Mouse (Mus musculus): Measurements from ENCODE around the gene Fndc5. TPM values are rescaled to one million over a fixed set of nuclear protein-coding genes. Genes with fewer than 3 reads are reported as not detected.

The Fndc5 gene
- polyA plus RNA-seq, 1 experiment from 2014 or later = 1.3 TPM

- Histone ChIP-seq H3K36me3 (ENCODE audit: control insufficient read depth, insufficient read depth, low read length) (no peaks in the 10 kb centered on the region), H3K9ac (ENCODE audit: low read length) (peak overlapping the region; percentile 32; the same call in 1 of the 2 replicates), H3K4me1 (ENCODE audit: control insufficient read depth, insufficient read depth, low read length) (peaks cover 26% of the 10 kb centered on the region), H3K9me3 (replicated peaks; ENCODE audit: control insufficient read depth, low read length) (no peaks in the 10 kb centered on the region), H3K4me3 (ENCODE audit: low read depth, low read length) (no peak overlapping the region), H3K27me3 (replicated peaks; ENCODE audit: control insufficient read depth, insufficient read depth, low read length) (no peaks in the 10 kb centered on the region), H3K4me2 (ENCODE audit: low read length) (peak overlapping the region; percentile 24; the same call in 1 of the 2 replicates), H3K27ac (ENCODE audit: low read depth, low read length) (no peak overlapping the region)
- peak; percentile 47 for ATAC-seq
- no peak for DNase-seq (ENCODE audit: low spot score)
- 5% methylated on average over 8 of the region's 8 CpGs for WGBS
These were observed 6.7 kb upstream of the Fndc5 start for GRCm38 (mm10) chr4:129130149-129130548.

GRCm38 (mm10) chr4:129130755-129131303 lies 6.0 kb upstream of the Fndc5 start:
- Histone ChIP-seq H3K9me3 (replicated peaks; ENCODE audit: control insufficient read depth, low read length) (no peaks in the 10 kb centered on the region), H3K9ac (ENCODE audit: low read length) (peak overlapping the region; percentile 32; the same call in 1 of the 2 replicates), H3K36me3 (ENCODE audit: control insufficient read depth, insufficient read depth, low read length) (no peaks in the 10 kb centered on the region), H3K27ac (ENCODE audit: low read depth, low read length) (no peak overlapping the region), H3K4me1 (ENCODE audit: control insufficient read depth, insufficient read depth, low read length) (peaks cover 19% of the 10 kb centered on the region; the same call in 1 of the 2 replicates), H3K27me3 (replicated peaks; ENCODE audit: control insufficient read depth, insufficient read depth, low read length) (peaks cover 6% of the 10 kb centered on the region), H3K4me3 (ENCODE audit: low read depth, low read length) (no peak overlapping the region), H3K4me2 (ENCODE audit: low read length) (peak overlapping the region; percentile 24)
- DNase-seq (ENCODE audit: low spot score) = no peak
- WGBS = 9% methylated on average over 16 of the region's 17 CpGs
- ATAC-seq = peak; percentile 24; the same call in 1 of the 2 replicates

- H3K27ac ChIP-seq (ENCODE audit: low read depth, low read length) = no peak overlapping the region
- 0 out of 2 replicates have a peak overlapping the region, but pooled peaks have one; percentile 14 for H3K4me2 ChIP-seq (ENCODE audit: low read length)
- peak; percentile 79 for DNase-seq (ENCODE audit: low spot score)
- peaks cover 28% of the 10 kb centered on the region for H3K27me3 ChIP-seq (replicated peaks; ENCODE audit: control insufficient read depth, insufficient read depth, low read length)
- no peaks in the 10 kb centered on the region for H3K36me3 ChIP-seq (ENCODE audit: control insufficient read depth, insufficient read depth, low read length)
- ATAC-seq = 0 out of 2 replicates have a peak, but pooled peaks have one; percentile 35
- H3K9me3 ChIP-seq (replicated peaks; ENCODE audit: control insufficient read depth, low read length) = no peaks in the 10 kb centered on the region
- H3K9ac ChIP-seq (ENCODE audit: low read length) = no peak overlapping the region
- no peak overlapping the region for H3K4me3 ChIP-seq (ENCODE audit: low read depth, low read length)
- WGBS = 12% methylated on average over 15 of the region's 15 CpGs
- H3K4me1 ChIP-seq (ENCODE audit: control insufficient read depth, insufficient read depth, low read length) = peaks cover 7% of the 10 kb centered on the region; the same call in 1 of the 2 replicates
These were observed 1.8 kb upstream of the Fndc5 start for GRCm38 (mm10) chr4:129134799-129135585.

- no peak overlapping the region for H3K9ac ChIP-seq (ENCODE audit: low read length)
- no peak overlapping the region for H3K4me3 ChIP-seq (ENCODE audit: low read depth, low read length)
- no peaks in the 10 kb centered on the region for H3K36me3 ChIP-seq (ENCODE audit: control insufficient read depth, insufficient read depth, low read length)
- ATAC-seq (no peak), DNase-seq (ENCODE audit: low spot score) (no peak)
- H3K4me1 ChIP-seq (ENCODE audit: control insufficient read depth, insufficient read depth, low read length) = peaks cover 4% of the 10 kb centered on the region; the same call in 1 of the 2 replicates
- no peaks in the 10 kb centered on the region for H3K9me3 ChIP-seq (replicated peaks; ENCODE audit: control insufficient read depth, low read length)
- no peak overlapping the region for H3K27ac ChIP-seq (ENCODE audit: low read depth, low read length)
- no peak overlapping the region for H3K4me2 ChIP-seq (ENCODE audit: low read length)
- WGBS = 63% methylated on average over 2 of the region's 2 CpGs
- peaks cover 28% of the 10 kb centered on the region for H3K27me3 ChIP-seq (replicated peaks; ENCODE audit: control insufficient read depth, insufficient read depth, low read length)
These were observed 1.2 kb upstream of the Fndc5 start for GRCm38 (mm10) chr4:129135637-129136036.

GRCm38 (mm10) chr4:129136189-129136578 lies 615 bp upstream of the Fndc5 start:
- peak; percentile 38; the same call in 1 of the 2 replicates for ATAC-seq
- peak overlapping the region; percentile 71 for H3K9ac ChIP-seq (ENCODE audit: low read length)
- no peaks in the 10 kb centered on the region for H3K9me3 ChIP-seq (replicated peaks; ENCODE audit: control insufficient read depth, low read length)
- H3K4me3 ChIP-seq (ENCODE audit: low read depth, low read length) = peak overlapping the region; percentile 49
- peaks cover 28% of the 10 kb centered on the region for H3K27me3 ChIP-seq (replicated peaks; ENCODE audit: control insufficient read depth, insufficient read depth, low read length)
- 31% methylated on average over 9 of the region's 9 CpGs for WGBS
- H3K4me1 ChIP-seq (ENCODE audit: control insufficient read depth, insufficient read depth, low read length) = peaks cover 4% of the 10 kb centered on the region; the same call in 1 of the 2 replicates
- peak overlapping the region; percentile 91 for H3K4me2 ChIP-seq (ENCODE audit: low read length)
- no peak overlapping the region for H3K27ac ChIP-seq (ENCODE audit: low read depth, low read length)
- no peaks in the 10 kb centered on the region for H3K36me3 ChIP-seq (ENCODE audit: control insufficient read depth, insufficient read depth, low read length)
- no peak for DNase-seq (ENCODE audit: low spot score)

GRCm38 (mm10) chr4:129137392-129138321 lies 858 bp downstream of the Fndc5 start:
- no peak for ATAC-seq
- peaks cover 4% of the 10 kb centered on the region; the same call in 1 of the 2 replicates for H3K4me1 ChIP-seq (ENCODE audit: control insufficient read depth, insufficient read depth, low read length)
- 38% methylated on average over 14 of the region's 14 CpGs for WGBS
- H3K9ac ChIP-seq (ENCODE audit: low read length) = peak overlapping the region; percentile 71; the same call in 1 of the 2 replicates
- DNase-seq (ENCODE audit: low spot score) = no peak
- peaks cover 28% of the 10 kb centered on the region for H3K27me3 ChIP-seq (replicated peaks; ENCODE audit: control insufficient read depth, insufficient read depth, low read length)
- no peaks in the 10 kb centered on the region for H3K36me3 ChIP-seq (ENCODE audit: control insufficient read depth, insufficient read depth, low read length)
- H3K27ac ChIP-seq (ENCODE audit: low read depth, low read length) = no peak overlapping the region
- no peaks in the 10 kb centered on the region for H3K9me3 ChIP-seq (replicated peaks; ENCODE audit: control insufficient read depth, low read length)
- H3K4me2 ChIP-seq (ENCODE audit: low read length) = peak overlapping the region; percentile 91
- peak overlapping the region; percentile 49 for H3K4me3 ChIP-seq (ENCODE audit: low read depth, low read length)

- DNase-seq (ENCODE audit: low spot score) = no peak
- Histone ChIP-seq H3K4me3 (ENCODE audit: low read depth, low read length) (no peak overlapping the region), H3K36me3 (ENCODE audit: control insufficient read depth, insufficient read depth, low read length) (no peaks in the 10 kb centered on the region), H3K4me1 (ENCODE audit: control insufficient read depth, insufficient read depth, low read length) (peaks cover 9% of the 10 kb centered on the region), H3K27me3 (replicated peaks; ENCODE audit: control insufficient read depth, insufficient read depth, low read length) (peaks cover 28% of the 10 kb centered on the region), H3K27ac (ENCODE audit: low read depth, low read length) (no peak overlapping the region), H3K9me3 (replicated peaks; ENCODE audit: control insufficient read depth, low read length) (no peaks in the 10 kb centered on the region), H3K9ac (ENCODE audit: low read length) (no peak overlapping the region), H3K4me2 (ENCODE audit: low read length) (no peak overlapping the region)
- 91% methylated on average over 5 of the region's 5 CpGs for WGBS
- no peak for ATAC-seq
These were observed 2.8 kb downstream of the Fndc5 start for GRCm38 (mm10) chr4:129139642-129140041.

GRCm38 (mm10) chr4:129140808-129141207 lies 4.0 kb downstream of the Fndc5 start:
- no peak overlapping the region for H3K4me3 ChIP-seq (ENCODE audit: low read depth, low read length)
- peaks cover 22% of the 10 kb centered on the region for H3K27me3 ChIP-seq (replicated peaks; ENCODE audit: control insufficient read depth, insufficient read depth, low read length)
- DNase-seq (ENCODE audit: low spot score) (no peak), ATAC-seq (no peak)
- no peaks in the 10 kb centered on the region for H3K36me3 ChIP-seq (ENCODE audit: control insufficient read depth, insufficient read depth, low read length)
- H3K4me2 ChIP-seq (ENCODE audit: low read length) = no peak overlapping the region
- H3K9me3 ChIP-seq (replicated peaks; ENCODE audit: control insufficient read depth, low read length) = no peaks in the 10 kb centered on the region
- 86% methylated on average over 4 of the region's 4 CpGs for WGBS
- H3K27ac ChIP-seq (ENCODE audit: low read depth, low read length) = no peak overlapping the region
- no peak overlapping the region for H3K9ac ChIP-seq (ENCODE audit: low read length)
- H3K4me1 ChIP-seq (ENCODE audit: control insufficient read depth, insufficient read depth, low read length) = peaks cover 16% of the 10 kb centered on the region
